Mouse (Mus musculus) cerebellum, postnatal 25 days (tissue): ENCODE measurements at regions not wholly inside any gene's neighbourhood (a gene's known extent, or its start where the extent isn't known, plus 50 kb on each side); places are given as distances from the start of the nearest gene placed in this dataset.
A peak's percentile ranks its signal among the peaks of the same experiment; 100 is the strongest.

Experiments used
- DNase-seq, 2 experiments: peaks; one replicate each; pipeline ENCODE4 v3.0.0; 2021; ENCODE audit warnings: mixed read lengths in 2 of 2

DNA sequence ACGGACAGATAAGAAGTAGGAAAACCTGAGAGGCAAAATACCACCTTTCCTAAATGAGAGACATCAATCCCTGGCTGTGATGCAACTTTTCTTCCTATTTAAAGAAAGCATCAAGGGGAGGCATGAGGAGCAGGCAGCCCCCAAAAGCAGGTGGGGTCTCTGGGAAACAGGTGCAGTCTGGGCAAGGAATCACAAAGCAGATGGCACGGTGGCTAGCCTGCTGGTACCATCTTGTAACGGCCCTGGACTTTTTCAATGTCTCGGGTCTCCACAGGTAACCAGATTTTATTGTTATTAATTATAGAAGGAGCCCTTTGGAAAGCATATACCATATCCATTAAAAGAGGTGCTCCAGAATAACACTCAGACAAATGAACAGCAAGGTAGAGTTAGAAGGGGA, 219.6 kb downstream of the Galc start:
- DNase-seq: no peak

- DNase-seq: no peak
Observed at GRCm38 (mm10) chr12:98023655-98024054, 235.6 kb downstream of the Galc start.

GRCm38 (mm10) chr12:98014607-98015278, 244.5 kb downstream of the Galc start:
- DNase-seq: no peak

- DNase-seq: no peak
Observed at GRCm38 (mm10) chr12:98009175-98009574, 250.1 kb downstream of the Galc start.

- DNase-seq: no peak
Observed at GRCm38 (mm10) chr12:98005671-98006469, 253.4 kb downstream of the Galc start.

GRCm38 (mm10) chr12:98002217-98002616, 257.0 kb downstream of the Galc start:
- DNase-seq: no peak

- no peak for DNase-seq
Observed at GRCm38 (mm10) chr12:97994884-97995283, 264.4 kb downstream of the Galc start.

DNA sequence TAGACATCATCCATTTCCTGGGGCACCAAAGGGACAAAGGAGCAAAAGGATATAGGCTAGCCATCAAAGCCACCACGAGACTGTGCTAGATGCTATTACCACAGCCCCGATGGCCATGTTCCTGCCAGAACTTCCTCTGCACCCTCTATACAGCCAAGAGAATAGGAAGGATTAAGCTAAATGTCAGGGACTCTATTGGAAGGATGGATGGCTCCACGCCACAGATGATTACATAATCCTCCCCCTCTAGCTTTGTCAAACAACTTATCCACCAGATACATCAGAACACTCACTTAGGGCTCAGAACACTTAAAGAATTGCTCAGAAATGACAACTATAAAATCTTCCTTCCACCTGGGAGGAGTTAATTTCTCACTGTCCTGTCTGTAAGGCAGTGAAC, 265.3 kb downstream of the Galc start:
- no peak for DNase-seq

DNA sequence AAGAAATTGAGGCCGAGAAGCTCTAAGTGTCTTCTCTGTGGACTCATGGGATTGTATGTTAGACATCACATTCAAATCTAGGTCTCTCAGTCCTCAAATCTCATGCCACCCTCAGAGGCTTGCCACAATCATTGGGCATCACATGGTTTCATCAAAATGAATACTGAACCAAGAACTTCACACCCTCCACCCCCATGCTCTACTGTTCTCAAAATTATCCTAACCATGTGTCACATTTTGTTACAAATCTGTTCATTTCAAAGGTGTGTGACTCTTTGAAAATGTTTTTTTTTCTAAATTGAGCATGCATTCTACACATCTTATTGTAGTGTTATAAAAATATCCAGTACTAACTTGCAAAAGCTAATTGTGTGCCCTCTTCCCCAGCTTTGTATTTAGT, 275.9 kb downstream of the Galc start:
- DNase-seq: no peak

DNA sequence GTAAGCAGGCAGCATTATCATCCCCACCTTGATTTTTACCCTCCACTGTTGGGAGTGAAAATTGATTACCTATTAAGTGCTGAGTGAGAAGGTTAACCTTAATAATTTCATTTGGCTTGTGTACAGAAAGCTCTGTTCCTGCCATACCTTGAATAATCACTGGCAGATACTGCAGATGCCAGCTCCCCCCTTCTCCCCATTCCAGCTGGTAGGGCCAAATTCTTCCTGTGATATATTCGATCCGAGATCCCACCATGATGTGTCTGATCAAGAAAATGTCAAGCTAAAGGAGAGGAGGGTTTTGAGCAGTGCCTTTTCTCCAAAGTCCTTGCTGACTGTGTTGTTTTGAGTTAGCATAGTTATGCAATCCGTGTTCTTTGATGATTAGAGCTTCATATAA, 280.6 kb downstream of the Galc start:
- DNase-seq: peak in 1 of 2 experiments; percentile 10

DNA sequence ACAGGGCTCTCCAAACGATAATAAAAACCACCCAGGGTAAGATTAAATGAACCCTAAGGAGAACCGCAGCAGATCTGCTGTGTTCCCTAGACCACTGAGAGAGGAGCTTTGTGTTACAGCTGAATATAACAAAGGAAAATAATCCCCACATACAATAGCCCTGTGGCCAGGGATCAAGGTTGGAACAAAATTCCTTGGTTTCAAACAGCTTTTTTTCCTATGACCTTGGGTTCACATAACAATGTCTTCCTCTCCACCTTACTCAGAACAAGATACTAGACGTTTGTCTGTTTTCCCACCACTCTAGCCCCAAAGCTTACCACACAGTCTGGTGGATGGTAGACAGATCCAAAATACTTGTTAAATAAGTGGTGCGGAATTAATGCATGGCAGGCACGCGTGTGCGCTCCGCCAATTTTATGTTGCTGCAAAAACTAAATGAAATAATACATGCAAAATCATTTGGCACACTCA, 281.0 kb downstream of the Galc start:
- peak; percentile 45 to 50 for DNase-seq

GRCm38 (mm10) chr12:97977633-97978032, 281.6 kb downstream of the Galc start:
- no peak for DNase-seq

- DNase-seq: peak; percentile 29 to 54
Observed at GRCm38 (mm10) chr12:97973909-97974510, 285.2 kb downstream of the Galc start.

GRCm38 (mm10) chr12:97957201-97957600, 302.1 kb downstream of the Galc start:
- no peak for DNase-seq

DNA sequence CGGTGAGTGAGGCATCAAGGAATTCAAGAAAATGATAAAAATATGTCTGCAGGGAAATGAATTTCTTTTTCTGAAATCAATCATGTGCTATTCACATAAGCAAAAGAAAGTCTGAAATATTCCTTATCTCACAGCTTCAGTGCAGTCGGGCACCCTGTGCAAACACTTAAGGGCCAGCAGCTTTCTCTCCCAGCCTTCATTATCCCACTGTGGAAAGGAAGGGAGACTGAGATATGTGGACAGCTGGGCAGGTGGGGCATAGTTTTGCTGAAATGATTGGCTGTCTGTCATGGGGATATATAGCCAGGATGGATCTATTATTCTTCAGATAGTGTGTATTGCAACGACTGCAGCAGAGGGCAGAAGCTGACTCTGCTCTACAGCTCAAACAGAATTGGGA, 305.9 kb downstream of the Galc start:
- DNase-seq: no peak

DNA sequence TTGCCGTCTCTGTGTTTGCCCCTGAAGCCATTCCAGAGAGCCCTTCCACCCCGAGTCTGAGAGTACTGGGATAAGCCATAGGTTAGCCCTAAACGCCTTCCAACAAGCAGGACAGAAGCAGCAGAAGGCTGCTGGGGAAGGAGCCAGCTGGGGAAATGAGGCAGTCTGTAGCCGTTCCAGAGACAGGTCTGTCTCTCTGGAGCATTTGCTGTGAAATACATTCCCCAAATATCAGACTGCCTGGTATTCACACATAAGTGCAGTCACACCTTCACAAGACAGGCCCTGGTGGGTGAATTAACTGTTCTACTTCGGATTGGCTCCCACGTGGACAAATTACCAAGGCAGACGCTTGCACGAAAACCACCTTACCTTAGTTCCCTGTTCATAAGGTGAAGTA, 307.1 kb downstream of the Galc start:
- DNase-seq: no peak

DNA sequence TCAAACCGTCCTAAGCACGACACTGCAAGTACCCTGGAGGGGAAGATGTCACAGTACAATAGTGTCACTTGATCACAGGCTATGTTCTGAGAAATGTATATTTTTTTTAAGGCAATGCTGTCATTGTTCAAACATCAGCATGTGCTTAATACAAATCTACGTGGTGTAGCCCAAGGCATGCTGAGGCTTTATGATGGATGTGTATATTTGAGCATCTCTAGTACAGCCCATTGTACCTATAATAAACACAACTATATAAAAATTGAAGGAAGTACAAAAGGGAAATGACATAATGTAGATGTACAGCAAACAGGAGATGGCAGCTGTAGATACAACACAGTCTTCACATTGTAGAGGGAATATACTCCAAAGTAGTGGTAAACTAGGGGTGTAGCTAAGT, 309.2 kb downstream of the Galc start:
- DNase-seq: no peak

- DNase-seq: no peak
Observed at GRCm38 (mm10) chr12:97947421-97947820, 311.8 kb downstream of the Galc start.

DNA sequence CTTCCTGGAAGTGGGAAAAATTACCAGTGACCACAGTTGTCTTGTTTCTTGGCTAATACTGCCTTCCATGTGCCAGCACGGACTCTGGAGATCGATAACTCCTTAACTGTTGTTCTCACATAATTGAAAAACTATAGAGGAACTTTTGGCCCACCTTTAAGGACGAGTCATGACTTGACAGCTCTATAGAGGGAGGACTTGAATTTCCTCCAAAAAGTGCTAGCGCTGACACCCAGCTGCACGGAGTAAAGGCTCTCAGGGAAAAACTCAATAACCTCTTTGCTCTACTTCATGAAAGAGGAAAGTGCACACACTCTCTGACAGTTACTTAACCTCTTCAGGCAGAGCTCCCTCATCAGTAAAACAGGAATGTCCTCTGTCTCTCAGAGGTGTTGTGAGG, 320.9 kb downstream of the Galc start:
- DNase-seq: no peak

- no peak for DNase-seq
Observed at GRCm38 (mm10) chr12:97929877-97930276, 329.4 kb downstream of the Galc start.

GRCm38 (mm10) chr12:97927036-97927435, 332.2 kb downstream of the Galc start:
- no peak for DNase-seq

DNA sequence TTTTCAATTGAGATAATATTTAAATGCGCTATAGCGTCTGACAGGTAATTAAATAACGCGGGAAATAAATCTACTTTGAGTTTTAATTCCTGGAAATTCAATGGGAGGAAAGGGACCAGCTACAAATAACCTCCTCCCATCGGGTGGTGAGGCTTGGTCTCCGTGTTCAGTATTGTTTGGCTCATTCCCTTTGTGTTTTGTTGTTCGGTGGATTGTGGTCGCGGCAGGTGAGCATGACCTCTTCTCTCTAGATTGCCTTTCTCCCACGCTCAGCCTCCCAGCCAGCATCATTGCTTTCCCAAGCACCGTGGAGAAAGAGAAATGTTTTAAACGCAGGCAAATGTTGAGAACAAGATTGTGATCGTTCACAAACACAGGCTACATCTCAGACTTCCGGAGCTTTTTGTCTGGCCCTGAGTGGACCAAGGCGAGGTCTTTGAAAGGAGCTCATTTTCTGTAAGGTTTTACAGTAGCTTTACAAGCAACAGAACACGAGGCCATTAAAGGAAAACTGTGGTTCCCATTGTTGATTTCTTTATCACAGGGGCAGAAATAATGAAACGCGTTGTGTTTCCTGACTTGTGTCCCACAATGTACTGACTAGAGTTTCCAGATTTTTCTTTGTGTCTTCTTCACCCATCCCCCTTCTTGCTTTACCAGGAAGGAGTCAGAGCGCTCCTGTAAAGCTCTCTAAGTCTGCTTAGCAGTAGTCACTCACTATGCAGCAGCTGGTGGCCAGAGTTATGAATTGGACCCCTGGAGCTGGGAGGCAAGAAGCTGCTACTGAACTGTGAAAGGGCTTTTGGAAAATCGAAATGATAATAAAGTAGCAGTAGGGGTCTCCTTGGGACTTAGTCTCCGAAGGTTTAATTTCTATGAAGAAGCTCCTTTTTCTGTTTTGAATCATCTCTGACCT, 337.7 kb downstream of the Galc start:
- DNase-seq: no peak

- DNase-seq: no peak
Observed at GRCm38 (mm10) chr12:97918416-97918815, 340.8 kb downstream of the Galc start.
